Comparison of ENCODE assay signal across 9 mouse cellular contexts in genomic region chr1:191479906-191480379, GRCm38 (mm10).
DNase-seq lines count a peak whose midpoint lies in the region; ATAC-seq and TF ChIP-seq lines count a peak whose summit lies in the region.
"Had no signal": no experiment of that assay in that cellular context is flagged by ENCODE, and none has a peak within 500 bp of the region (broad histone marks: within the 10 kb centered on the region; RNA-seq: fewer than 3 reads in every experiment).

No protein-coding gene starts in this region.

- peak; percentile 54 for ATAC-seq in liver, embryonic 15.5 days (ENCODE audit: insufficient read depth)
- ATAC-seq in stomach, postnatal 0 days (ENCODE audit: low FRiP score, low TSS enrichment), result peak; percentile 51; the same call in 1 of the 2 replicates

- peak overlapping the region; percentile 24; the same call in 1 of the 2 replicates for H3K4me2 ChIP-seq in liver, embryonic 15.5 days
- no peak overlapping the region for H3K4me2 ChIP-seq in stomach, postnatal 0 days (replicated peaks; ENCODE audit: low read depth)
- H3K4me2 ChIP-seq: limb, embryonic 13.5 days had no signal

- H3K9ac ChIP-seq in liver, embryonic 15.5 days, result no peak overlapping the region
- H3K9ac ChIP-seq in stomach, postnatal 0 days (ENCODE audit: low read length), result no peak overlapping the region
- H3K9ac ChIP-seq: limb, embryonic 13.5 days had no signal

- intact Hi-C loops in heart, postnatal 25 days (cut with DNase I), result no loop called here
- intact Hi-C loops in left cerebral cortex, adult 2 months (cut with DNase I), result no loop called here

- no peaks in the 10 kb centered on the region for H3K27me3 ChIP-seq in spleen, adult 2 months (ENCODE audit: control insufficient read depth, insufficient read depth, low read length)
- no peaks in the 10 kb centered on the region for H3K27me3 ChIP-seq in liver, embryonic 15.5 days
- H3K27me3 ChIP-seq in stomach, postnatal 0 days (ENCODE audit: control insufficient read depth, insufficient read depth, low read length), result no peaks in the 10 kb centered on the region
- H3K27me3 ChIP-seq: limb, embryonic 13.5 days had no signal

- no peak for TF ChIP-seq EP300 in stomach, postnatal 0 days (optimal IDR thresholded peaks at IDR 0.05)

- peak overlapping the region; percentile 7; the same call in 1 of the 2 replicates for H3K4me3 ChIP-seq in spleen, adult 2 months (ENCODE audit: extremely low read depth, insufficient read depth, insufficient read length)
- no peak overlapping the region for H3K4me3 ChIP-seq in liver, embryonic 15.5 days (replicated peaks)
- H3K4me3 ChIP-seq in stomach, postnatal 0 days (ENCODE audit: low read depth, low read length), result no peak overlapping the region
- no peak overlapping the region for H3K4me3 ChIP-seq in left cerebral cortex, adult 2 months
- H3K4me3 ChIP-seq: limb, embryonic 13.5 days had no signal

- 7% methylated on average over 13 of the region's 13 CpGs for WGBS in spleen, adult 2 months
- 17% methylated on average over 13 of the region's 13 CpGs for WGBS in liver, embryonic 15.5 days (ENCODE audit: insufficient replicate concordance)
- WGBS in stomach, postnatal 0 days, result 31% methylated on average over 13 of the region's 13 CpGs

- 0 out of 2 replicates have a peak overlapping the region, but pooled peaks have one; percentile 14 for H3K27ac ChIP-seq in spleen, adult 2 months (ENCODE audit: insufficient read depth, low read length)
- no peak overlapping the region for H3K27ac ChIP-seq in liver, embryonic 15.5 days (replicated peaks)
- H3K27ac ChIP-seq in stomach, postnatal 0 days (replicated peaks), result no peak overlapping the region
- no peak overlapping the region for H3K27ac ChIP-seq in left cerebral cortex, adult 2 months
- H3K27ac ChIP-seq: limb, embryonic 13.5 days had no signal

- peaks cover 5% of the 10 kb centered on the region; the same call in 1 of the 2 replicates for H3K4me1 ChIP-seq in spleen, adult 2 months (ENCODE audit: control insufficient read depth, insufficient read depth, insufficient read length)
- H3K4me1 ChIP-seq in liver, embryonic 15.5 days (replicated peaks), result peaks cover 8% of the 10 kb centered on the region; the same call in 1 of the 2 replicates
- H3K4me1 ChIP-seq in stomach, postnatal 0 days (replicated peaks; ENCODE audit: control insufficient read depth, insufficient read depth), result no peaks in the 10 kb centered on the region

- TF ChIP-seq POLR2A in spleen, adult 2 months (IDR thresholded peaks at IDR 0.05; ENCODE audit: low read depth, low read length), result no peak

- no peaks in the 10 kb centered on the region for H3K9me3 ChIP-seq in liver, embryonic 15.5 days (replicated peaks)
- H3K9me3 ChIP-seq in stomach, postnatal 0 days (ENCODE audit: control insufficient read depth, low read length), result no peaks in the 10 kb centered on the region
- H3K9me3 ChIP-seq: limb, embryonic 13.5 days had no signal

- peak in 1 of 2 experiments; percentile 12 for DNase-seq in spleen, adult 2 months (ENCODE audit: low read depth in 1 of 2, low spot score in 2 of 2)
- no peak for DNase-seq in spleen, postnatal 14 days (ENCODE audit: low spot score in 2 of 2)
- DNase-seq in heart, postnatal 25 days (ENCODE audit: low spot score), result peak; percentile 67
- no peak for DNase-seq in stomach, postnatal 0 days (ENCODE audit: low spot score)
- DNase-seq in cerebellum, postnatal 14 days, result no peak
- no peak for DNase-seq in layer of hippocampus, adult 9-11 months
- DNase-seq in left cerebral cortex, adult 2 months (ENCODE audit: extremely low spot score in 1 of 2, low spot score in 2 of 2), result no peak

- H3K36me3 ChIP-seq in spleen, adult 2 months (ENCODE audit: control insufficient read depth, insufficient read depth, low read length), result no peaks in the 10 kb centered on the region
- H3K36me3 ChIP-seq in liver, embryonic 15.5 days (replicated peaks), result no peaks in the 10 kb centered on the region
- H3K36me3 ChIP-seq in stomach, postnatal 0 days (ENCODE audit: control insufficient read depth, insufficient read depth, low read length), result no peaks in the 10 kb centered on the region
- H3K36me3 ChIP-seq: limb, embryonic 13.5 days had no signal

- no peak for TF ChIP-seq CTCF in spleen, adult 2 months (IDR thresholded peaks at IDR 0.05; ENCODE audit: extremely low read depth, insufficient read depth, insufficient read length, insufficient replicate concordance)
- peak; percentile 35 for TF ChIP-seq CTCF in stomach, postnatal 0 days (IDR thresholded peaks at IDR 0.05; ENCODE audit: low read depth)
- no peak for TF ChIP-seq CTCF in left cerebral cortex, adult 2 months (IDR thresholded peaks at IDR 0.05)
